Mouse (Mus musculus): Measurements from ENCODE around the gene Gm5795.
"Not testable (repeated sequence)": the region's sequence is repeated elsewhere in the genome, so short reads cannot be mapped to it uniquely, and the experiment has no call there.

Gm5795 gene

DNA sequence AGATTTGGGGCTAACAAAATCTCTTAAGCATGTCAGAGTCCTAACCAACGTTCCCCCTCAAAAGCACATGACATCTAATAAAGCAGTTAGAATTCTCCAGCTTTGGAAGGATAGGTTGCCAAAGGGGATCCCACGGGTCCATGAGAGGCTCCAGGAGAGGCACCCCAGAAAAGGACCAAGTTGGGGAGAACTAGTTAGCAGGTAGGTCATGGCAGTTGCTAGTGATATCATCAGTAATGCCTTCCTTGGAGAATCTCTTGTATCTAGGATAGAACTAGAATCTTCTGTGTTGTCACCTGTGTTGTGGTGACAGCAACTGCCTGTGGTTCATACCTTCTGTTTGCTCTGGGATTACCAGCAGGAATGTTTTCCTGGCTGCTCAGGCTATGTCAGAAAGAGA, at the start of gene Gm5795:
Gm5795 (plus strand) TSS at position 301 of the 400 bp plus-strand sequence.
- DNase-seq: not testable (repeated sequence)

DNA sequence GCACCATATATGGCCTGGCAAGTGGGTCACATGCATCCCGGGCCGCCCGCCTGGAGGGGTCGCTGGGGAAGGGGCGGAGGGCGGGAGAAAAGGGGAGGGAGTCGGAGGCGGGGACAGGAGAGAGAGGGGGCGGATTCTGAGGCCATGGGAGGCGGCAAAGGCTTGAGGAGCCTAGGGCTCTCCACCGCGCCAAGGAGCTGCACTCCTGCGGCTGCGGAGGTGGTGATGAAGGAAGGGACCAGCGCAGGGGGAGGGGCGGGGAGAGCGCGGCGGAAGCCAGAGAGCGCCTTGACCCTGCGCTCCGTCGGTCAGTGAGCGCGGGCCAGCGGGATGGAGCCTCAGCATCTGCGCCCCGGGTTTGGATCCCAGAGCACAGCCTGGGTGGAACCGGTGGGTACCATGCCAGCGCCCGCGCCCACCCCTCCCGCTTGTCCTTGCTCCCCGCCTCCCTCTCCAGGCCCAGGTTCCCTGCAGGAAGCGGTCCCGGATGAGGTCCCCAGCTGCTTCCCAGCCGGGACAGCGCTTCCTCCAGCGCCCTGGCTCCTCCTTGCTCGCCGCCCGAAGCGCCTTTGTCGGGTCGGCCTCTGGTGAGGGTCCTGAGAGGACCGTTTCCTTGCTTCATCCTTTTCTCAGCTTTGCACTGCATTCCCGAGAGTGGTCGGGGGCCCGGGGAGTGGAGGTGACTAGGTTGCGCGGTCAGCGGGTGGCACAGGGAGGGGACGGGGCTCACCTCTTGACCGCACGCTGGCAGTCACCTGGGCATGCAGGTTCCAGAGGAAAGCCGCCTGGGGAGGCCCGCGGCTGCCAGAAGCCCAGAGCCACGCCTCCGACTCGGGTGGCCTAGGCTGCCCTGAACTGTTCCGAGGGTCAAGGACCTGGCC, 20.5 kb downstream of the Gm5795 start, which contains the start of gene D830030K20Rik:
D830030K20Rik (plus strand) TSS at position 217 of the 881 bp plus-strand sequence.
- DNase-seq: peak in 1 of 2 experiments; percentile 0

DNA sequence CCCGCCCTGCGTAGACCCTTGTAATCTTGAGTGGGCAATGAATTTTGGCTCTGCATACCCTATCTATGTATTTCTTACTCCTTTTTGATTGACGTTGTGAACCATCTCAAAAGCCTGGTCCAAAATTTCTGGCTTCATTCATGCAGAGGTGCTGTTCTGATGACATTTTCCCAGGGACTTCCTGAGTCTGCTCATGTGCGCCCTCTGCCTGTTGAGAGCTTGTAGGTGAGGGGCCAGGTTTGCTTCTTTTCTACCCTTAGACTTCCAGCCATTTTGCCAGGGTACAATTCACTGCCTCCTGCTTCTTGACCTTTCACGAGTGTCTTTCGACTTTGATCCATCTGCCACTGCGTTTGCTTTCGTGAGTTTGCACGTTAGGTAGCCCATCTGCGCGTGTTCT, 21.3 kb downstream of the Gm5795 start:
- DNase-seq: peak in 1 of 2 experiments; percentile 29

Measured in kidney, postnatal 36 days (tissue).